Mouse (Mus musculus) neural tube, embryonic 11.5 days (tissue): ENCODE results near the gene Daam2. TPM values are rescaled to one million over a fixed set of nuclear protein-coding genes. Genes with fewer than 3 reads are reported as not detected.
"Not testable (repeated sequence)": the region's sequence is repeated elsewhere in the genome, so short reads cannot be mapped to it uniquely, and the experiment has no call there.

Experiments
- ATAC-seq: fragments of 200-750 bp; cut with Nextera tagmentation; 2 replicates; pipeline ENCODE4 v1.8.0; 2017; ENCODE audit warnings: moderate number of reproducible peaks, mild to moderate bottlenecking, moderate TSS enrichment, moderate library complexity; ENCODE audit not compliant: insufficient read depth, low FRiP score, low TSS enrichment
- DNase-seq: peaks from one replicate; pipeline ENCODE4 v3.0.0-alpha.2; 2015; ENCODE audit warnings: low spot score
- H3K27ac ChIP-seq: fragments of 300-500 bp; sonication (generic); 2 replicates; pipeline ENCODE4 v1.5.1; 2014; ENCODE audit warnings: low read depth, mild to moderate bottlenecking, low read length
- H3K27me3 ChIP-seq: fragments of 300-500 bp; sonication (generic); 2 replicates; pipeline ENCODE4 v1.6.1; 2014; ENCODE audit warnings: mild to moderate bottlenecking, low read length, mixed read lengths; ENCODE audit not compliant: control insufficient read depth, insufficient read depth
- H3K36me3 ChIP-seq: fragments of 300-500 bp; sonication (generic); 2 replicates; pipeline ENCODE4 v1.6.1; 2014; ENCODE audit warnings: mild to moderate bottlenecking, low read length, moderate library complexity, mixed read lengths; ENCODE audit not compliant: control insufficient read depth, insufficient read depth
- H3K4me1 ChIP-seq: fragments of 300-500 bp; sonication (generic); 2 replicates; pipeline ENCODE4 v1.6.1; 2014; ENCODE audit warnings: low read length, mixed read lengths; ENCODE audit not compliant: control insufficient read depth, insufficient read depth
- H3K4me2 ChIP-seq: fragments of 300-500 bp; sonication (generic); 2 replicates; pipeline ENCODE4 v1.6.1; 2014; ENCODE audit warnings: low read depth, mild to moderate bottlenecking, moderate library complexity
- H3K4me3 ChIP-seq: fragments of 300-500 bp; sonication (generic); 2 replicates; pipeline ENCODE4 v1.5.1; 2014; ENCODE audit warnings: low read depth, low read length
- H3K9ac ChIP-seq: fragments of 300-500 bp; sonication (generic); 2 replicates; pipeline ENCODE4 v1.6.1; 2014; ENCODE audit warnings: mild to moderate bottlenecking, low read length
- H3K9me3 ChIP-seq: fragments of 300-500 bp; sonication (generic); 2 replicates; pipeline ENCODE4 v1.6.1; 2016; ENCODE audit warnings: low read length; ENCODE audit not compliant: control insufficient read depth
- WGBS: fragments of 180-500 bp; shearing (Covaris S2); extraction: QIAGEN DNeasy Blood & Tissue Kit; methylation state at CpG from one replicate; pipeline ENCODE4 v1.1.7; 2014; 5-methylcytosine and 5-hydroxymethylcytosine counted together
- polyA plus RNA-seq: library from polyadenylated mRNA; unstranded; fragments of >200 nt; fragmentation: Nextera tagmentation; extraction: Ambion mirVana; gene quantifications from 2 replicates; pipeline ENCODE4 v1.2.1, GENCODE M21; 2014

Daam2 gene
- polyA plus RNA-seq, 1 experiment from 2014 or later, result 5.3 TPM

GRCm38 (mm10) chr17:49438822-49439574 lies 125.1 kb downstream of the Daam2 start:
- no peak overlapping the region for H3K9ac ChIP-seq
- H3K27me3 ChIP-seq, result no peaks in the 10 kb centered on the region
- no peak overlapping the region for H3K27ac ChIP-seq
- no peaks in the 10 kb centered on the region for H3K4me1 ChIP-seq
- ATAC-seq, result no peak
- WGBS, result 91% methylated on average over 12 of the region's 12 CpGs
- no peak overlapping the region for H3K4me2 ChIP-seq
- H3K9me3 ChIP-seq, result no peaks in the 10 kb centered on the region
- H3K4me3 ChIP-seq, result no peak overlapping the region
- DNase-seq, result no peak
- peaks cover 5% of the 10 kb centered on the region for H3K36me3 ChIP-seq

GRCm38 (mm10) chr17:49437306-49437705 lies 126.8 kb downstream of the Daam2 start:
- H3K4me3 ChIP-seq, H3K27ac ChIP-seq, H3K4me2 ChIP-seq, H3K27me3 ChIP-seq, H3K4me1 ChIP-seq, ATAC-seq, DNase-seq, H3K9me3 ChIP-seq, H3K36me3 ChIP-seq, H3K9ac ChIP-seq: not testable (repeated sequence)

- DNase-seq, result no peak
- WGBS, result 92% methylated on average over 6 of the region's 6 CpGs
- Histone ChIP-seq H3K4me2 (no peak overlapping the region), H3K27me3 (no peaks in the 10 kb centered on the region), H3K4me3 (no peak overlapping the region), H3K9ac (no peak overlapping the region), H3K9me3 (no peaks in the 10 kb centered on the region), H3K4me1 (no peaks in the 10 kb centered on the region), H3K27ac (no peak overlapping the region), H3K36me3 (peaks cover 5% of the 10 kb centered on the region)
- ATAC-seq, result no peak
Measured at GRCm38 (mm10) chr17:49436631-49437030, 127.5 kb downstream of the Daam2 start.

- Histone ChIP-seq H3K9me3 (no peaks in the 10 kb centered on the region), H3K4me3 (no peak overlapping the region), H3K27ac (no peak overlapping the region), H3K36me3 (peaks cover 5% of the 10 kb centered on the region), H3K27me3 (no peaks in the 10 kb centered on the region), H3K4me1 (no peaks in the 10 kb centered on the region), H3K9ac (no peak overlapping the region), H3K4me2 (no peak overlapping the region)
- ATAC-seq (no peak), DNase-seq (no peak)
- WGBS, result 96% methylated on average over 10 of the region's 10 CpGs
Measured at GRCm38 (mm10) chr17:49435081-49435480, 129.1 kb downstream of the Daam2 start.

GRCm38 (mm10) chr17:49434236-49434635 lies 129.9 kb downstream of the Daam2 start:
- Histone ChIP-seq H3K9ac (no peak overlapping the region), H3K4me3 (no peak overlapping the region), H3K9me3 (no peaks in the 10 kb centered on the region), H3K4me1 (no peaks in the 10 kb centered on the region; the same call in 1 of the 2 replicates), H3K36me3 (peaks cover 5% of the 10 kb centered on the region), H3K4me2 (no peak overlapping the region), H3K27ac (no peak overlapping the region), H3K27me3 (no peaks in the 10 kb centered on the region)
- WGBS, result 80% methylated on average over 6 of the region's 6 CpGs
- ATAC-seq, result no peak
- DNase-seq, result no peak

- no peak for ATAC-seq
- WGBS, result 83% methylated on average over 6 of the region's 6 CpGs
- no peaks in the 10 kb centered on the region for H3K27me3 ChIP-seq
Measured at GRCm38 (mm10) chr17:49433071-49433470, 131.1 kb downstream of the Daam2 start.

GRCm38 (mm10) chr17:49432071-49432711 lies 132.0 kb downstream of the Daam2 start:
- Histone ChIP-seq H3K4me1 (peaks cover 6% of the 10 kb centered on the region), H3K27ac (no peak overlapping the region), H3K36me3 (peaks cover 5% of the 10 kb centered on the region), H3K4me2 (no peak overlapping the region), H3K9ac (no peak overlapping the region), H3K27me3 (no peaks in the 10 kb centered on the region), H3K4me3 (no peak overlapping the region), H3K9me3 (no peaks in the 10 kb centered on the region)
- 56% methylated on average over 4 of the region's 4 CpGs for WGBS
- ATAC-seq (no peak), DNase-seq (no peak)

More at GRCm38 (mm10) chr17:49433071-49433470, 131.1 kb downstream of the Daam2 start:
- peaks cover 5% of the 10 kb centered on the region for H3K36me3 ChIP-seq
- no peak overlapping the region for H3K9ac ChIP-seq
- no peak for DNase-seq
- no peak overlapping the region for H3K4me2 ChIP-seq
- H3K27ac ChIP-seq, result no peak overlapping the region
- H3K4me1 ChIP-seq, result peaks cover 6% of the 10 kb centered on the region
- no peaks in the 10 kb centered on the region for H3K9me3 ChIP-seq
- H3K4me3 ChIP-seq, result no peak overlapping the region

GRCm38 (mm10) chr17:49431176-49431575 lies 133.0 kb downstream of the Daam2 start:
- no peak for ATAC-seq
- WGBS, result 92% methylated on average over 6 of the region's 6 CpGs
- DNase-seq, result no peak
- Histone ChIP-seq H3K27ac (no peak overlapping the region), H3K9ac (no peak overlapping the region), H3K27me3 (no peaks in the 10 kb centered on the region), H3K4me1 (peaks cover 6% of the 10 kb centered on the region), H3K9me3 (no peaks in the 10 kb centered on the region), H3K4me3 (no peak overlapping the region), H3K36me3 (peaks cover 5% of the 10 kb centered on the region), H3K4me2 (no peak overlapping the region)

- no peak overlapping the region for H3K4me3 ChIP-seq
- H3K4me1 ChIP-seq, result peaks cover 6% of the 10 kb centered on the region
- no peak overlapping the region for H3K27ac ChIP-seq
- WGBS, result 79% methylated on average over 6 of the region's 6 CpGs
- ATAC-seq, result no peak
- DNase-seq, result no peak
- peaks cover 1% of the 10 kb centered on the region for H3K36me3 ChIP-seq
- H3K9ac ChIP-seq, result no peak overlapping the region
- no peaks in the 10 kb centered on the region for H3K9me3 ChIP-seq
- H3K27me3 ChIP-seq, result no peaks in the 10 kb centered on the region
- no peak overlapping the region for H3K4me2 ChIP-seq
Measured at GRCm38 (mm10) chr17:49430136-49430535, 134.0 kb downstream of the Daam2 start.
